Mouse (Mus musculus): ENCODE measurements at regions not wholly inside any gene's neighbourhood (a gene's known extent, or its start where the extent isn't known, plus 50 kb on each side); places are given as distances from the start of the nearest gene placed in this dataset.

GRCm38 (mm10) chr6:103859787-103860186 is 349.4 kb downstream of the Chl1 start:
- no peak for TF ChIP-seq POLR2A (IDR thresholded peaks at IDR 0.05; ENCODE audit: borderline replicate concordance, extremely low read depth, low read depth, low read length)
- TF ChIP-seq CTCF (IDR thresholded peaks at IDR 0.05; ENCODE audit: insufficient read depth, low read length): no peak
